Mouse (Mus musculus) megakaryocyte, embryonic 14.5 days (primary cell): ENCODE results near the gene Fcer1g.

Experiments used
- FLI1 ChIP-seq: IDR thresholded peaks from 2 replicates; pipeline ENCODE4 v1.6.1; 2012; ENCODE audit warnings: low read length, inconsistent platforms, mixed read lengths
- GATA1 ChIP-seq: IDR thresholded peaks from 3 replicates; pipeline ENCODE4 v1.6.1; 2012; ENCODE audit warnings: mixed read lengths, low read length, inconsistent platforms, borderline replicate concordance

- TF ChIP-seq GATA1, result no peak
- no peak for TF ChIP-seq FLI1
Observed at GRCm38 (mm10) chr1:171184314-171184713, 49.9 kb downstream of the Fcer1g start.
